Mouse (Mus musculus) left cerebral cortex, adult 11 months (tissue): ENCODE data around the gene Naa35.

ENCODE experiments used
- DNase-seq: peaks from one replicate; pipeline ENCODE4 v3.0.0; 2022; ENCODE audit warnings: low spot score

Gene Naa35

DNA sequence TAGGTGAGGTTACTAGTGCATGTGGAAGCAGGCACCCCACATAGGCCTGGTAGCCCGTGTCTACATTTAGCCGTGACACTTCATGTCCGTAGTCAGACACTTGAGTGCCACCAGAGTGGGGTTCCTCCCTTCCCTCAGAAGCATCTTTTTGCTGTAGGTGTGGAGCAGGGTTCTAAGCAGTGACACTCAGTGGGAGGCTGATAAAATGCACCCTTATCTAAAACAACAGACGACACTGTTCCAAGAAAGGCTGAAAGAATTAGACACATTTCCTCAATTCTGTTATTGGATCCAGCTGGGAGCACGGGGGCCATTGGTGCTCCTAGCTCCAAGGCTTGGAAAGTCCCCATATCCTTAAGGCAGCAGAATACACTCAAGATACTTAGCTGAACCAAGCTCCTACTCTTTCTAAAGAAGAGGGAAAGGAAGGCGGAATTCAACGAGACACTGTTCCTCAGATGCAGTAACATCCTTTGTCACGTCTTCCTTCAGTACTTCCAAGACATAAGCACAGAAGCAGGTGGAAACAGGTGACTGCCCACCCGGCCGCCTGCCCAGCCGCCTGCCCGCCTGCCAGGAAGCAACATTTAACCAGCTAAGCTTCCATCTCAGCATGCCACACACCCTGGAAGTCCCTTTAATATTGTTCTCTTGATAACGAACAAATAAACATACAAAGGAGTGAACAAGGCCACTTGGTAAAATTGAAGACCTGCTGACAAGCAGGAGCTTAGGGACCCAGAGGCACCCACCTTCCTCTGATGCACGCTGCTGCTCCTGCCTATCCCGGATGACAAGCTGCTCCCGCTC, 54.5 kb downstream of the Naa35 start:
- no peak for DNase-seq

GRCm38 (mm10) chr13:59640178-59640440, 55.0 kb downstream of the Naa35 start:
- no peak for DNase-seq

- no peak for DNase-seq
Measured at GRCm38 (mm10) chr13:59642818-59643217, 57.8 kb downstream of the Naa35 start.

DNA sequence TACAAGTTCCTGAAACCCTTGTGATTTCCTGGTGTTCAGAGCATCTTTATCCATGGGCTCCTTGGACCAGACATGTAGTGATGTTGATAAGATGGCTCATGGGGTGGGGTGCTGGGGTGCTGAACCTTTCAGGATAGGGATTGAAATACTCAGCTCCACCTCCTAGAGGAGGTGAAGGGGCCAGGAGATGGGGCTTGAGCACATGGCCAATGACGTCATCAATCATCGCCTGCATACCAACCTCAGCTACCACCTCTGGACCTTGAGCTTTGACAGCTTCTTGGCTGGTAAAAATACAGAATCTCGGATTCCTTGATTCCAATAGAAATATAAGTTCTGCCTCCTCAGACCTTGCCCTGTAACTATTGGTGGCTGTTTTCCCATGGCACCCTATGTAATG, 60.4 kb downstream of the Naa35 start:
- no peak for DNase-seq

DNA sequence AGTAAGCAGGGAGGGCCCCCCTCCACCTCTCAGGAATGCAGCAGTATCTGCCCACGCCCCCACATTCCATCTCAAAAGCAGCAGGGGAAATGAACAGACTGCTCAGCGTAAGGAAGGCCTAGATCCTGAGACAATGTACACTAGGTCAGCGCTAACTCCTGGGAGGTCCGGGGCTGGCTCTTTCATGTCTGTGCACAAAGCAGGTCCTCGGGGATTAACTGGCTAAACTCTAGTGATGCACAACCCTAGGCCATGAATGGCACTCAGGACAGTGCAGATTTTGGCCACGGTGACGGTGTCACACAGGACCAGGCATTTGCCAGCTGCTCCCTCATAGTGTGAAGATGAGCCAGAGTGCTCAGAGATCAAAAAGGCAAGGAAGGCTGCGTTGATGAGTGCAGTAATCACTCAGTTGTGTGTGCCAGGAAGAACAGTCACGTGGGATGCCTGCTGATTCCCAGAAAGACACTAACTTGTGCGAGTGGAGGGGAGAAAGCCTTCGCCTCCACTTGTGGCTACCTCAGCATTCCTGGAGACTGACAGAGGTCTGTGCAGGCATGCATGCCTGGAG, 61.7 kb downstream of the Naa35 start:
- DNase-seq: no peak

DNA sequence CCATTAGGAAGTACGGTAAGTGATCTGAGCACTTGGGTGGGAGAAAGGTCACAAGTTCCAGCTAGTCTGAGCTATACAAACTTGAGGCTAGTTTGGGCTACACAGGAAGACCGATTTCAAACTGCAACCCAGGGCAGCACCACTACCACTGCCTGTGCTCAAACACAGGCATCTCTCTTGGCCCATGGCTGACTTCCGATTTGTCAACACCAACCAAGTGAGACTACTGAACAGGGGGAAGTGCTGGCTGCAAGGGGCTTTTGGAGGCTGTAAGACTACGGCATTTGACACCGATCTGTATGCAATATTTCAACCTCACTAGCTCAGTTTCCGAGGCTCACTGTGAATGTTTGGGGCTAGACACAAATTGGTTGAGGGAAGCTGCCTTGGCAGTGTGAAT, 62.4 kb downstream of the Naa35 start:
- DNase-seq: no peak

GRCm38 (mm10) chr13:59648598-59648997, 63.5 kb downstream of the Naa35 start:
- DNase-seq: no peak

- DNase-seq: no peak
Measured at GRCm38 (mm10) chr13:59649781-59650180, 64.7 kb downstream of the Naa35 start.

GRCm38 (mm10) chr13:59652651-59653050, 67.6 kb downstream of the Naa35 start:
- DNase-seq: no peak

GRCm38 (mm10) chr13:59653136-59653535, 68.1 kb downstream of the Naa35 start:
- DNase-seq: no peak

DNA sequence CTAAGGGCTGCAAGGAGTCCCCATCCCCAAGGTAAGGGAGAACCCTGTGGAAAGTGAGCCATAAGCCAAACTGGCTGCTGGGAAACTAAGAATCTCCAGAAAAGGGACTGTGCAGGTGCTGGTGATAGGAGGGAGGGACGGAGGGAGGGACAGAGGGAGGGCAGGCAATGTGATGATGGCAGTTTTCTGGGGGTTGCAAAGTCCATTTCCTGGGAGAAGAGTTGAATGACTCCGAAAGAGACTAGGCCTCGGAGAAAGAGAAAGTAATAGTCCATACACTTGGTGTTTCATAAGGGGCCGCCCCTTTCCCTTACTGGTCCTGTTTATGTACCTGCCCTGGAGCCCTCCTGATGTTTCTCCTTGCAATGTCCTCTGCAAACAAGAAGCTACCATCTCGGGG, 69.4 kb downstream of the Naa35 start:
- DNase-seq: no peak

DNA sequence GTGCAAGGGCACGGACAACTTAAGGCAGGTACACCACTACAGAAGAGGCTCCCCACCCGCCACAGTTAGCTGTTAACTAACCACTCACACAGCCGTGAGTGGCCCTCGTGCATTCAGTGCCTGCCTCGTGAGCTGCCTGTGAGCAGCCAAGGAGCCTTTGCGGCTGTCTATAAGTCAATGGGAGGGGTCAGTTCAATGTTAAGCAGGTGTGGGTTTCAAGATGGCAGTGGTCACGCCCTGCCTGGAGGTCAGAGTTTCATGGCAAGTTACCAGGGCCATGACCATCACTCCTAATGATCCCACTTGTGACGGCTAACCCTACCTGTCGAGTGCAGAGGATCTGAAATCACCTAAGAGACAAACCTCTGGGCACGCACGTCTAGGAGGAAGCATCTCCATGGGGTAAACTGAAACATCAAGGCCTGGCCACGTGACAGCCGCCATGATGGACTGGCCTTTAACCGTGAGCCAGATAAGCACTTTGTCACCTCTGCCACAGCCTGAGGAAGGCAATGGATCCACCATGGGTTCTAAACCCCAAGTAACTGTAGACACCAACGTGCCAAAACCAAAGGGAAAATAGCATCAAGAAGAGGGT, 70.8 kb downstream of the Naa35 start:
- DNase-seq: no peak

GRCm38 (mm10) chr13:59656316-59656832, 71.3 kb downstream of the Naa35 start:
- DNase-seq: no peak

DNA sequence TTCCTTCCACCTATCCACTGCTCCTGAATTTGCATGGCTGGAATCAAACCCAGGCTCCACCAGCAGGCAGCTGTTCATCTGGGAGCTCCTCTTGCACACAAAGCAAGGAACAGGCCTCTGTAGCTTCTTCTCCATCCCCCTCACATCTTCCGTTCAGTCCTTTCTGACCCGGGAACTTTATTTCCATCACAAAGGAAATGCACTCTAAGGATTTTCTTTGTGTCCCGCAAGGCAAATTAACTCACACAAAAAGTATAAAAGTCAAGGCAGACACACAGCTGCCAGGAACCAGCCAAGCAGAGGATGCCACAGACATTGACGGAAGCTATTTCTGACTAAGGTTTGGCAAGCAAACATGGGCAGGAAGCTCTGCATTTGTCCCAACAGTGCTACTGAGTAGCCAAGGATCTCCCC, 71.9 kb downstream of the Naa35 start:
- no peak for DNase-seq

DNA sequence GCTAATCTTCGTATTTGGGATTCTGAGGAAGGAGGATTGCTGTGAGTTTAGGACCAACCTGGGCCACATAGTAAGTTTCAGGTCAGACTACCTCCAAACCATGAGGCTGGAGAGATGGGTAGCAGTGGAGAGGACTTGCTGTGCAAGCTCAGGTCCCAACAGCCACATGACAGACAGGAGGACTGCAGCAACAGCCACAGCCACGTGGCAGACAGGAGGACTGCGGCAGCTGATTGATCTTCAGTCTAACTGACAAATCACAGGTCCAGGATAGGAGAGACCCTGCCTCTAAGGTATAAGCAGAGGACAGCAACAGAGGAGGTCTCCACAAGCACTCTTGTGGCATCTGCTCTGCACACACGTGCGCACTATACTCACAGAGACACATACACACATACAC, 72.7 kb downstream of the Naa35 start:
- DNase-seq: no peak

- DNase-seq: no peak
Measured at GRCm38 (mm10) chr13:59660371-59660770, 75.3 kb downstream of the Naa35 start.

DNA sequence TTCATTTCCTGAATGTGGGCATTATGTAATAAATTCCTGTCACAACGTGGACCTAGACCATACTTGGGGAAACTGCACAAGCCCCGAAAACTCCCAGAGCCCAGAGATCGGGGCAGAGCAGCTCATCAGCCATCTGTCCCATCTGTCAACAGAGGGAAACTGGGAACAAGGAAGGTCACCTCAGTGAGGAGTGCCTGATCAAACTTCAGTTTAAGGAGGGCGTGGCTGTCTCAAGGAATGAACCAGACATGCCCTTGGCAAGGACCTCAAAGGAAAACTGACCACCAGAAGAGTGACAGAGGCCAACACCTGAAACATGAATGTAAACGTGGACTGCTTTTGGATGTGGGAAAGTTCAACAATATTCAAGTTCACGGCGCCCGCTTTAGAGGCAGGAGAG, 76.3 kb downstream of the Naa35 start:
- DNase-seq: no peak

- no peak for DNase-seq
Measured at GRCm38 (mm10) chr13:59661966-59662365, 76.9 kb downstream of the Naa35 start.

- no peak for DNase-seq
Measured at GRCm38 (mm10) chr13:59663939-59664712, 79.1 kb downstream of the Naa35 start.

DNA sequence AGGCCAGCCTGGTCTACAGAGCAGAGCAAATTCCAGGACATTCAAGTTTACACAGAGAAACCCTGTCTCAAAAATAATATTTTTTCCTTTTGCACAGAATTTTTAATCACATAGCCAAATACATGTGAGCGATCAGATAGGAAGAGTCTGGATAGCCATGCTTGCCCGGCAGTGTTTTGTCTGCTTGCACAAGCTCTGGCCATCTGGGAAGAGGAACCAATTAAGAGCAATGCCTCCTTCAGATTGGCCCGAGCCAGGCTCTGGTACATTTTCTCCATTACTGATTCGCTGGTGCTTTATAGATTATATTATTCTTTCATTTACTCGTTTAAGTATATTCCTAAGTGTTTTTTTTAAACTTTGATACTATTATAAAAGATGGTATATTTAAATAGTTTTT, 82.7 kb downstream of the Naa35 start:
- DNase-seq: no peak

DNA sequence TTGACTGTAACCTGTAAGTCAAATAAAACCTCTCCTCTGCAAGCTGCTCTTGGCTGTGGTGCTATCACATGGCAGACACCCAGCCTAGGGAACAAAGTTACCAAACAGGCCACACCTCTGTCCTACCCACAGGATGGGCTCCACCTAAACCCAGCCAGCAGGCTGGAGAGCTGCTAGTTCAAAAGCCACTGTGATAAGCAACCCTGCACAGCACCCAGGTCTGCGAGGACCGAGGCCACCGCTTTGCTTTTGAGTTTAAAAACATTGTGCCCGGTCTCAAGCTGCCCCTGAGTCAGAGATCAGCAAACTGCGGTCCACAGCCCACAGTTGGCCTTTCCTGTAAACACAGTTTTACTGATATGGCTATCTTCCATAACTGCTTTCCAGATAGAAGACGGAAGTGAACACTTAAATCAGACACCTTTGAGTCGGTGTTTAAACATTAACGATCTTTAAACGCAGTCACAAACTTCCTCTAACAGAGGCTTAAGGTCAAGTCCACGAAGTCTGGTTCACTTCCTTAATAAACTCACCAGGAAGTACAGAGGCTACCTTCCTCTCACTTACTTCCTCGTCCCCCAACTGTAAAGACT, 83.5 kb downstream of the Naa35 start:
- DNase-seq: no peak

GRCm38 (mm10) chr13:59669946-59670345, 84.9 kb downstream of the Naa35 start:
- no peak for DNase-seq
